Mouse (Mus musculus) kidney, postnatal 0 days (tissue): ENCODE measurements around the gene Fancc. TPM values are rescaled to one million over a fixed set of nuclear protein-coding genes. Genes with fewer than 3 reads are reported as not detected.
A peak's percentile ranks its signal among the peaks of the same experiment; 100 is the strongest.

Experiments used
- ATAC-seq: fragments of 200-750 bp; cut with Nextera tagmentation; replicated peaks from 2 replicates; pipeline ENCODE4 v1.8.0; 2017; ENCODE audit warnings: low read depth, moderate number of reproducible peaks, moderate TSS enrichment, moderate library complexity; ENCODE audit not compliant: low FRiP score
- DNase-seq: peaks from one replicate; pipeline ENCODE4 v3.0.0-alpha.2; 2016; ENCODE audit warnings: low spot score
- H3K27ac ChIP-seq: fragments of 300-500 bp; sonication (generic); 2 replicates; pipeline ENCODE4 v1.5.1; 2014; ENCODE audit warnings: mild to moderate bottlenecking
- H3K27me3 ChIP-seq: fragments of 300-500 bp; sonication (generic); 2 replicates; pipeline ENCODE4 v1.6.1; 2014; ENCODE audit warnings: low read length, mixed read lengths; ENCODE audit not compliant: insufficient read depth
- H3K36me3 ChIP-seq: fragments of 300-500 bp; sonication (generic); 2 replicates; pipeline ENCODE4 v1.6.1; 2014; ENCODE audit warnings: low read length, mixed read lengths; ENCODE audit not compliant: insufficient read depth
- H3K4me1 ChIP-seq: fragments of 300-500 bp; sonication (generic); replicated peaks from 2 replicates; pipeline ENCODE4 v1.6.1; 2014; ENCODE audit warnings: antibody characterized with exemption, low read length, mixed read lengths; ENCODE audit not compliant: insufficient read depth
- H3K4me2 ChIP-seq: fragments of 300-500 bp; sonication (generic); 2 replicates; pipeline ENCODE4 v1.6.1; 2014; ENCODE audit warnings: mild to moderate bottlenecking, low read length, moderate library complexity, mixed read lengths
- H3K4me3 ChIP-seq: fragments of 300-500 bp; sonication (generic); replicated peaks from 2 replicates; pipeline ENCODE4 v1.5.1; 2014; ENCODE audit warnings: low read depth, low read length
- H3K9ac ChIP-seq: fragments of 300-500 bp; sonication (generic); 2 replicates; pipeline ENCODE4 v1.6.1; 2014; ENCODE audit warnings: low read depth, low read length
- H3K9me3 ChIP-seq: fragments of 300-500 bp; sonication (generic); replicated peaks from 2 replicates; pipeline ENCODE4 v1.6.1; 2016; ENCODE audit warnings: low read length, inconsistent platforms, mixed read lengths
- CTCF ChIP-seq: IDR thresholded peaks from 2 replicates; pipeline ENCODE4 v1.5.1; 2016; ENCODE audit warnings: antibody characterized with exemption, low read depth, mild to moderate bottlenecking, moderate library complexity
- WGBS: fragments of 180-500 bp; shearing (Covaris S2); extraction: QIAGEN DNeasy Blood & Tissue Kit; methylation state at CpG from one replicate; pipeline ENCODE4 v1.1.7; 2014; 5-methylcytosine and 5-hydroxymethylcytosine counted together
- polyA plus RNA-seq: library from polyadenylated mRNA; unstranded; fragments of >200 nt; fragmentation: Nextera tagmentation; extraction: Ambion mirVana; gene quantifications from 2 replicates; pipeline ENCODE4 v1.2.1, GENCODE M21; 2015

Fancc gene
- polyA plus RNA-seq, 1 experiment from 2014 or later, result 16.2 TPM

DNA sequence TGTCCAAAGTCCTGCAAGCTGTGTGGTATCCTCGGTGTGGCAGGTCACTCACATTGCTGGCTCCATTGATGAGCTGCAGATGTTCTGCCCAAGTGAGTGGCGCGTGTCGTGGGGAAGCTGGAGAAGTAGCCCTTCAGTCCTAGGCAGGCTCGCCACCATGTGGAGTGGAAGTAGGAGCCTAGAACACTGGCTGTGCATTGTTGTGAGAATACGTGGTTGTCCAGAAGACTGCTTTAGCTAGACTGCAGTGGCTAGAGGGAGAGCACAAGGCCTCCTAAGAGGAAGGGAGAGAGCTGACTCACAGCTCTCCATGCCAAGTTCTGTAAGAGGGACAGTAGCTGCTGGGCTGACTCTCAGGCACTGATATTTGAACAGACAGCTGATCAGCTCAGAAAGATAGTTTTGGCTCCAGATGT, 238.9 kb downstream of the Fancc start:
- H3K27me3 ChIP-seq, result no peaks in the 10 kb centered on the region
- H3K4me1 ChIP-seq, result peaks cover 70% of the 10 kb centered on the region
- DNase-seq, result no peak
- 0 out of 2 replicates have a peak, but pooled peaks cover 8% of the 10 kb centered on the region for H3K36me3 ChIP-seq
- no peak overlapping the region for H3K4me2 ChIP-seq
- H3K4me3 ChIP-seq, result no peak overlapping the region
- H3K9ac ChIP-seq, result no peak overlapping the region
- TF ChIP-seq CTCF, result no peak
- no peaks in the 10 kb centered on the region for H3K9me3 ChIP-seq
- 0 out of 2 replicates have a peak overlapping the region, but pooled peaks have one; percentile 56 for H3K27ac ChIP-seq
- 64% methylated on average over 6 of the region's 6 CpGs for WGBS
- no peak for ATAC-seq

DNA sequence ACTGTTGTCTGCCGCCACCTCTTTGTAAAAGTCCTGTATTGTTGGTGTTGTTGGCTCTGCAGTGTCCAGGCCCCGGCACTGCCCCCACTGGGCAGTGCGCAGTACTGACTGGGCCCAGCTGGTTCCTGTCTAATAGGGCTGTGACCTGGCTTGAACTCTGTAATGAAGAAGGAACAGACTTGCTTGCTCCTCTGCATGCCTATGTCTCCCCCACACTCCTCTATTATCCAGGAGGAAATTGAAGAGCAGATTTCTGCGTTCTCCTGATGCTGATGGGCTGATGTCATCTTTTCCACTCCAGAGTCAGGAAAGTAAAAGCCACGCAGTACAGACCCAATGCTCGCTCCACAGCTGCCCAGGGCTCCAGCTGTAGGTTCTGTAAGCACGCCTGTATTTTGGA, 240.3 kb downstream of the Fancc start:
- H3K36me3 ChIP-seq, result 0 out of 2 replicates have a peak, but pooled peaks cover 1% of the 10 kb centered on the region
- no peak overlapping the region for H3K4me2 ChIP-seq
- no peak overlapping the region for H3K9ac ChIP-seq
- H3K27me3 ChIP-seq, result no peaks in the 10 kb centered on the region
- no peak overlapping the region for H3K4me3 ChIP-seq
- DNase-seq (peak; percentile 96), ATAC-seq (peak; percentile 90)
- H3K9me3 ChIP-seq, result no peaks in the 10 kb centered on the region
- TF ChIP-seq CTCF, result peak; percentile 64
- peaks cover 74% of the 10 kb centered on the region for H3K4me1 ChIP-seq
- 24% methylated on average over 7 of the region's 7 CpGs for WGBS
- peak overlapping the region; percentile 56; the same call in 1 of the 2 replicates for H3K27ac ChIP-seq

DNA sequence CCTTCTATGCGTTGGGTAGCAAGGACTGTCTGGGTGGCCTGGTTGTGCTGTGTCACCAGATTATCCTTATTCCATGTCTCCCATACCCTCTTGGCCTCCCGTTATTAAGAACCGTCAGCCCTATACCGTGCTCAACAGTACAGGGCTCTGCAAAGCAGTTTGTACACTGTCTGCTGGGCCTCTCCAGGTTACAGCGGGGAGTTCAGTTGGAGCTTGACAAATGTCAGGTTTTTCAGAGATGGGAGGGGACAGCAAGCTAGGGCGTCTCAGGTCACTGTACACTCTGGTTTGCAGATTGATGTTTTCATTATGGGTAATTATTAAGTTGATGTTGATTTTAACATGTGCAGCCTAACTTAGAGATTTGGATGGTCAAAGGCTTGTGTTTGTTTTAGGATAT, 240.9 kb downstream of the Fancc start:
- Histone ChIP-seq H3K36me3 (no peaks in the 10 kb centered on the region), H3K4me2 (0 out of 2 replicates have a peak overlapping the region, but pooled peaks have one; percentile 2), H3K27me3 (no peaks in the 10 kb centered on the region), H3K4me3 (no peak overlapping the region), H3K9ac (no peak overlapping the region), H3K9me3 (no peaks in the 10 kb centered on the region), H3K4me1 (peaks cover 74% of the 10 kb centered on the region), H3K27ac (peak overlapping the region; percentile 83)
- 21% methylated on average over 6 of the region's 6 CpGs for WGBS
- no peak for TF ChIP-seq CTCF
- ATAC-seq, result peak; percentile 23; the same call in 1 of the 2 replicates
- no peak for DNase-seq

DNA sequence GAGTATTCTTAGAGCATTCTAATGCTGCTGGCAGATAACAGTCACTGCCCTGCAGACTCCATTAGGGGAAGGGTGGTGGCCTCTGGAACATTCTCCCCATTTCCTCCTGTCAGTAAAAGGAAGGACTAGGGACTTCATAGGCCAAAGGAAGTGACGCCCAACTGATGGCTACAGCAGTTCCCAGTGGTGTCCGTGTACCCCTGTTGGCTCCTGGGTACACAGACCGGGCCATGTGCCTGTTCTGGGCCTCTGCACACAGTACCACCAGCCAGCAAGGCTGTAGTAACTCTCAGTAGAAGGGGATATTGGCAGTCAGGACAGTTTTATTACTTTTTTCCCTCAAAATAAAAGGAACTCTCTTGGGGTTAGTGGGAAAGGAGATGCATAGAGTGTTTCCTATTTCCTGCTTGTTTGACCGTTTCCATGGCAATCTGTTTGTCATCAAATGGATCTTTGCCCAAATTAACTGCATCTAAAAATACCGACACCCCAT, 241.5 kb downstream of the Fancc start:
- Histone ChIP-seq H3K4me3 (no peak overlapping the region), H3K36me3 (no peaks in the 10 kb centered on the region), H3K4me1 (peaks cover 72% of the 10 kb centered on the region), H3K4me2 (no peak overlapping the region), H3K9me3 (no peaks in the 10 kb centered on the region), H3K9ac (no peak overlapping the region), H3K27me3 (no peaks in the 10 kb centered on the region), H3K27ac (peak overlapping the region; percentile 83)
- WGBS, result 38% methylated on average over 5 of the region's 5 CpGs
- ATAC-seq (no peak; the same call in 1 of the 2 replicates), DNase-seq (peak; percentile 80)
- TF ChIP-seq CTCF, result no peak

GRCm38 (mm10) chr13:63253886-63254636, 243.0 kb downstream of the Fancc start:
- H3K4me2 ChIP-seq, result no peak overlapping the region
- no peaks in the 10 kb centered on the region for H3K27me3 ChIP-seq
- no peak for DNase-seq
- no peak for TF ChIP-seq CTCF
- peak overlapping the region; percentile 83 for H3K27ac ChIP-seq
- H3K9ac ChIP-seq, result no peak overlapping the region
- 61% methylated on average over 7 of the region's 7 CpGs for WGBS
- H3K4me3 ChIP-seq, result no peak overlapping the region
- H3K4me1 ChIP-seq, result peaks cover 74% of the 10 kb centered on the region
- ATAC-seq, result no peak
- no peaks in the 10 kb centered on the region for H3K36me3 ChIP-seq
- H3K9me3 ChIP-seq, result no peaks in the 10 kb centered on the region

GRCm38 (mm10) chr13:63253147-63253546, 243.9 kb downstream of the Fancc start:
- no peaks in the 10 kb centered on the region for H3K36me3 ChIP-seq
- 0 out of 2 replicates have a peak overlapping the region, but pooled peaks have one; percentile 3 for H3K4me2 ChIP-seq
- no peaks in the 10 kb centered on the region for H3K27me3 ChIP-seq
- no peak overlapping the region for H3K4me3 ChIP-seq
- 42% methylated on average over 5 of the region's 5 CpGs for WGBS
- ATAC-seq (no peak), DNase-seq (no peak)
- H3K27ac ChIP-seq, result peak overlapping the region; percentile 83
- H3K4me1 ChIP-seq, result peaks cover 66% of the 10 kb centered on the region
- no peak for TF ChIP-seq CTCF
- no peaks in the 10 kb centered on the region for H3K9me3 ChIP-seq
- H3K9ac ChIP-seq, result no peak overlapping the region
